Mouse (Mus musculus) brain, embryonic 18.5 days (tissue): ENCODE data around the gene Atg16l1.

Source experiments
- DNase-seq: peaks from one replicate; pipeline ENCODE4 v3.0.0-alpha.2; 2012; ENCODE audit warnings: low read depth, low spot score

Gene Atg16l1

GRCm38 (mm10) chr1:87829621-87830211 lies 74.0 kb downstream of the Atg16l1 start:
- DNase-seq: no peak

DNA sequence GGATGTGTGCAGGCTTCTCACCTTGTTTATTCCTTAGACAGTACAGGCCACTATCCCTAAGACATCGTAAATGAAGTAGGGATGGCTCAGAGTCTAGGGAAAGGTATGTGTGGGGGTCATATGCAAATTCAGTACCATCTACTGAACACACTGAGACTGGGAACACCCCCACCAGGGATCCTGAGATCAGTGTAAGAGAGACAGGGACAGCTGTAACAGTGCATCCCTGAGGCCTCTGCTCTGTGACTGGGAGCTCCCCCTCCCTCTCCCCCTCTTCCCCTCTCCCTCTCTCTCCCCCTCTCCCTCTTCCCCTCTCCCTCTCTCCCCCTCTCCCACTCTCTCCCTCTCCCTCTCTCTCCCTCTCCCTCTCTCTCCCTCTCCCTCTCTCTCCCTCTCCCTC lies 80.8 kb downstream of the Atg16l1 start:
- DNase-seq: no peak

- no peak for DNase-seq
These were observed 81.3 kb downstream of the Atg16l1 start for GRCm38 (mm10) chr1:87837018-87837417.

GRCm38 (mm10) chr1:87840411-87841208 lies 84.9 kb downstream of the Atg16l1 start:
- DNase-seq: no peak
